Mouse (Mus musculus): Measurements from ENCODE around the gene Lad1.
A peak's percentile ranks its signal among the peaks of the same experiment; 100 is the strongest.

- 0 out of 2 replicates have a peak, but pooled peaks have one; percentile 8 for TF ChIP-seq CTCF (conservative IDR thresholded peaks at IDR 0.05; ENCODE audit: low read length)
- TF ChIP-seq POU5F1 (IDR thresholded peaks at IDR 0.05; ENCODE audit: borderline replicate concordance, low read length): no peak
- no peak for TF ChIP-seq NANOG (IDR thresholded peaks at IDR 0.05; ENCODE audit: borderline replicate concordance, low read length)
These were observed 32.5 kb downstream of the Lad1 start for GRCm38 (mm10) chr1:135850722-135851512.
